ENCODE assay signal across 16 mouse cellular contexts in the genomic region with DNA sequence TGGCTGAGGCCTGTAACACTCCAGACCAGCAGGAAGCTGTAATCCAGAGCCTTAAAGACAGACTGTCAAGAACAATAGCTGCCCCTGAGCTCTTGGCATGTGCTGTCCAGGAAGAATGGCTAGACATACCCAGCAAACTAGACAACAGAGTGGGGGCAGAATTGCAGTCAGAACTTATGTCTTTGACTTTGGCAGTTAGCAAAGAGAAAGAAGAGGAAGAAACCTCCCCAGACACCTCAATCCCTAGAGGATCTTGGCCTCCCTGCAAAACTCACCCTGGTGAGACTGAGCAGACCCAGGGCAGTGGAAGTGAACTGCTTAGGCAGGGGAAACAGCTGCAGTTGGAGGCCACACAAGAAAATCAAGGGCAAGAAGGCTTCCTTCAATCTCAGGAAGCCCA. TPM values are rescaled to one million over a fixed set of nuclear protein-coding genes. Genes with fewer than 3 reads are reported as not detected.
DNase-seq lines count a peak whose midpoint lies in the region; ATAC-seq lines count a peak whose summit lies in the region.
"Had no signal": no experiment of that assay in that cellular context is flagged by ENCODE, and none has a peak within 500 bp of the region (broad histone marks: within the 10 kb centered on the region; RNA-seq: fewer than 3 reads in every experiment).

No protein-coding gene starts in this region.

- H3K4me1 ChIP-seq in heart, embryonic 14.5 days (ENCODE audit: control insufficient read depth in 2 of 2, insufficient read depth in 2 of 2, low read length in 2 of 2), result peaks cover 0 to 3% of the 10 kb centered on the region in 2 experiments; a peak in 2 of 4 replicates

- H3K9ac ChIP-seq in heart, embryonic 14.5 days (ENCODE audit: low read length), result no peak overlapping the region
- H3K9ac ChIP-seq: forebrain, postnatal 0 days had no signal

- DNase-seq in heart, adult 11 months, result peak; percentile 95
- no peak for DNase-seq in heart, postnatal 25 days (ENCODE audit: low spot score)
- peak; percentile 17 to 39 for DNase-seq in heart, adult 18-20 months
- DNase-seq in kidney, postnatal 10 days, result peak; percentile 35
- DNase-seq in layer of hippocampus, postnatal 10 days (ENCODE audit: low spot score in 2 of 2), result no peak
- no peak for DNase-seq in urinary bladder, postnatal 36 days (ENCODE audit: low spot score in 2 of 2)
- DNase-seq in urinary bladder, adult 18-20 months (ENCODE audit: low spot score in 2 of 2), result no peak
- DNase-seq: adrenal gland, adult 8-10 months; cerebellum, adult 11 months; forebrain, postnatal 0 days; right cerebral cortex, postnatal 4 days had no signal

- H3K9me3 ChIP-seq in heart, embryonic 14.5 days (ENCODE audit: control insufficient read depth, low read length), result no peaks in the 10 kb centered on the region

- H3K27ac ChIP-seq in heart, embryonic 14.5 days (replicated peaks in 1 of 2; ENCODE audit: control insufficient read depth in 1 of 2, insufficient read depth in 1 of 2, low read depth in 2 of 2, low read length in 2 of 2), result peak overlapping the region; percentile 71 to 85

- no peak overlapping the region for H3K4me2 ChIP-seq in heart, embryonic 14.5 days (ENCODE audit: low read length)

- intact Hi-C loops in heart, postnatal 25 days (cut with DNase I), result loop anchor here (10.0 kb wide), 1 partner anchor 1008 kb away; a partner anchor contains a TSS

- no peaks in the 10 kb centered on the region for H3K27me3 ChIP-seq in heart, embryonic 14.5 days (ENCODE audit: control insufficient read depth, insufficient read depth, low read length)

- no peak; the same call in 1 of the 2 replicates for ATAC-seq in heart, embryonic 14.5 days (ENCODE audit: insufficient number of reproducible peaks, insufficient read depth, low FRiP score, low read depth)
- ATAC-seq: forebrain, postnatal 0 days had no signal

- H3K36me3 ChIP-seq in heart, embryonic 14.5 days (ENCODE audit: control insufficient read depth, insufficient read depth, low read length), result peaks cover 23% of the 10 kb centered on the region; the same call in 1 of the 2 replicates

- no peak overlapping the region for H3K4me3 ChIP-seq in heart, embryonic 14.5 days (ENCODE audit: control insufficient read depth in 1 of 2, insufficient read depth in 1 of 2, low read depth in 1 of 2, low read length in 2 of 2)

RNA-seq across cellular contexts. Expression of a gene that starts 7.2 kb away (rescaled TPM):
- 10 to 100 TPM; 12.1 to 12.4 TPM for total RNA-seq in heart, postnatal 25 days (2021)
- total RNA-seq in heart, adult 18-20 months (2021), result 10 to 100 TPM; 12.7 to 13.3 TPM
- 6.9 and 7.1 TPM in 2 replicates for polyA plus RNA-seq in heart, embryonic 14.5 days (2014; fragmentation: Nextera tagmentation; extraction: Ambion mirVana)
- total RNA-seq in layer of hippocampus, postnatal 10 days (2021), result 1 to 10 TPM; 4.6 to 4.9 TPM

RNA-seq across cellular contexts. Expression of a gene that starts 36.8 kb away (rescaled TPM):
- not detected for total RNA-seq in heart, postnatal 25 days (2021)
- not detected for total RNA-seq in heart, adult 18-20 months (2021)
- 0.16 and 0.19 TPM in 2 replicates for polyA plus RNA-seq in heart, embryonic 14.5 days (2014; fragmentation: Nextera tagmentation; extraction: Ambion mirVana)
- not detected for total RNA-seq in layer of hippocampus, postnatal 10 days (2021)
- total RNA-seq: forebrain, postnatal 0 days; hematopoietic stem cell, adult 5-6 weeks; left cerebral cortex, adult 8-10 months; monocyte, adult 5-6 weeks had no signal
- polyA plus RNA-seq: embryonic facial prominence, embryonic 11.5 days had no signal

RNA-seq across cellular contexts. Expression of a gene that starts 41.3 kb away (rescaled TPM):
- total RNA-seq in heart, postnatal 25 days (2021), result not detected
- total RNA-seq in heart, adult 18-20 months (2021), result not detected
- not detected in 2 replicates for polyA plus RNA-seq in heart, embryonic 14.5 days (2014; fragmentation: Nextera tagmentation; extraction: Ambion mirVana)
- not detected for total RNA-seq in layer of hippocampus, postnatal 10 days (2021)
- total RNA-seq: adrenal gland, adult 8-10 months; forebrain, postnatal 0 days; hematopoietic stem cell, adult 5-6 weeks; left cerebral cortex, adult 8-10 months; monocyte, adult 5-6 weeks had no signal
- polyA plus RNA-seq: embryonic facial prominence, embryonic 11.5 days; forebrain, postnatal 0 days had no signal

RNA-seq across cellular contexts. Expression of a gene that starts 59.8 kb away (rescaled TPM):
- not detected for total RNA-seq in heart, postnatal 25 days (2021)
- total RNA-seq in heart, adult 18-20 months (2021), result not detected
- not detected in 2 replicates for polyA plus RNA-seq in heart, embryonic 14.5 days (2014; fragmentation: Nextera tagmentation; extraction: Ambion mirVana)
- not detected for total RNA-seq in layer of hippocampus, postnatal 10 days (2021)
- total RNA-seq: adrenal gland, adult 8-10 months; forebrain, postnatal 0 days; hematopoietic stem cell, adult 5-6 weeks; left cerebral cortex, adult 8-10 months; monocyte, adult 5-6 weeks had no signal
- polyA plus RNA-seq: embryonic facial prominence, embryonic 11.5 days; forebrain, postnatal 0 days had no signal

Comparison
In these comparisons a context has a peak if more than half of its experiments do, and no peak if none do; other contexts are left out.
1. DNase-seq: peak in heart, adult 11 months (single experiment), heart, adult 18-20 months (2 of 2) and kidney, postnatal 10 days (single experiment); none in heart, postnatal 25 days (single experiment), layer of hippocampus, postnatal 10 days (0 of 2), urinary bladder, postnatal 36 days (0 of 2) and urinary bladder, adult 18-20 months (0 of 2).